Mouse (Mus musculus): ENCODE results near the gene Adgb. TPM values are rescaled to one million over a fixed set of nuclear protein-coding genes. Genes with fewer than 3 reads are reported as not detected.
"Not testable (repeated sequence)": the region's sequence is repeated elsewhere in the genome, so short reads cannot be mapped to it uniquely, and the experiment has no call there.

Adgb gene
- polyA plus RNA-seq (2012; rRNA removed): 1.1 and 2.0 TPM in 2 replicates

GRCm38 (mm10) chr10:10471961-10472610 is at the start of gene Adgb:
Adgb (minus strand) TSS chr10:10472326.
- Histone ChIP-seq H3K4me1 (ENCODE audit: control insufficient read depth, insufficient read depth, low read length) (no peaks in the 10 kb centered on the region), H3K4me3 (replicated peaks; ENCODE audit: extremely low read depth, low read depth, low read length) (no peak within 1 kb of the TSS)
- TF ChIP-seq POLR2A (IDR thresholded peaks at IDR 0.05; ENCODE audit: borderline replicate concordance, extremely low read depth, low read depth, low read length) (no peak), CTCF (IDR thresholded peaks at IDR 0.05; ENCODE audit: insufficient read depth, low read length) (no peak)
- DNase-seq: peak; percentile 43
- 10% methylated on average over 22 of the region's 22 CpGs for WGBS

GRCm38 (mm10) chr10:10480139-10480538 is 8.0 kb upstream of the Adgb start:
- Histone ChIP-seq H3K4me1 (ENCODE audit: control insufficient read depth, insufficient read depth, low read length) (no peaks in the 10 kb centered on the region), H3K4me3 (replicated peaks; ENCODE audit: extremely low read depth, low read depth, low read length) (no peak overlapping the region)
- no peak for TF ChIP-seq POLR2A (IDR thresholded peaks at IDR 0.05; ENCODE audit: borderline replicate concordance, extremely low read depth, low read depth, low read length)
- no peak for TF ChIP-seq CTCF (IDR thresholded peaks at IDR 0.05; ENCODE audit: insufficient read depth, low read length)
- WGBS: 60% methylated on average over 1 of the region's 1 CpGs
- DNase-seq: no peak

DNA sequence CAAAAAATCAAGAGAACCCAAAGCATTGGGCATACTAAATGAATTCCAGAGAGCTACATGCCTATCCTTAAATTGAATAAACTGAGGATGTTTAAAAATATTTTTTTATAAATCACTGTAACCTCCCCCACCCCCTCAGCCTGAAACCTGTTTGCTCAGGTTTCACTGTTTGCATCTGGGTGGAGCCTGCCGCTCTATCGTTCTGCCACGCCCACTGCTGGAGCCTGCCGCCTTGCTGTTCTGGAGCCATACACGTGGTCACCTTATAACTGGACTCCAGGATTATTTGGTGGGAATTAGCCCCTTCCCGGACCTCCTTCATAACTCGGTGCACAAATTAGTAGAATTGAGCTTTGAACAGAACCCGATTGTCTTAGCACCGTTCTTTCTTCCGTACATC is 5.3 kb upstream of the Adgb start:
- WGBS: 53% methylated on average over 10 of the region's 10 CpGs
- not testable (repeated sequence) for H3K4me1 ChIP-seq (ENCODE audit: control insufficient read depth, insufficient read depth, low read length); H3K4me3 ChIP-seq (replicated peaks; ENCODE audit: extremely low read depth, low read depth, low read length); DNase-seq

DNA sequence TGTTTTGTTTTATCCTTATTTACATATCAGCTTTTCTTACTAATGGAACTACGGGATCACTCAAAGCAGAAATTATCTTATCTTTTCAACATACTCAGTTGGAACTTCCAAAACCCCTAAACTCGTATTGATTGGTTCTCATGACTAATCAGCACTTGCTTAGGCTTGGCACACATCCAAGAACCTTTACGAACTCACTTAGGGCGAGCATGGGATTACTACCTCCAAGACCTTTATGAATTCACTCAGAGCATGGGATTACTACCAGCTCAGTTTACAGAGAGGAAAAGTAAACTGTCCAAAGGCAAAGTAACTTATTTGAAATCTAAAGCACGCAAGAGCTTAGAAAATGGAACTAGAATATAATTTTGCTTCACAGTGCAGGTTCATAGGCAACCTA is 4.8 kb upstream of the Adgb start:
- no peak for DNase-seq
- Histone ChIP-seq H3K4me1 (ENCODE audit: control insufficient read depth, insufficient read depth, low read length) (no peaks in the 10 kb centered on the region), H3K4me3 (replicated peaks; ENCODE audit: extremely low read depth, low read depth, low read length) (no peak overlapping the region)
- no peak for TF ChIP-seq CTCF (IDR thresholded peaks at IDR 0.05; ENCODE audit: insufficient read depth, low read length)
- no peak for TF ChIP-seq POLR2A (IDR thresholded peaks at IDR 0.05; ENCODE audit: borderline replicate concordance, extremely low read depth, low read depth, low read length)
- 47% methylated on average over 5 of the region's 5 CpGs for WGBS

- Histone ChIP-seq H3K4me1 (ENCODE audit: control insufficient read depth, insufficient read depth, low read length) (no peaks in the 10 kb centered on the region), H3K4me3 (replicated peaks; ENCODE audit: extremely low read depth, low read depth, low read length) (no peak overlapping the region)
- WGBS: 59% methylated on average over 2 of the region's 2 CpGs
- no peak for TF ChIP-seq CTCF (IDR thresholded peaks at IDR 0.05; ENCODE audit: insufficient read depth, low read length)
- no peak for TF ChIP-seq POLR2A (IDR thresholded peaks at IDR 0.05; ENCODE audit: borderline replicate concordance, extremely low read depth, low read depth, low read length)
- no peak for DNase-seq
These were observed 4.4 kb upstream of the Adgb start for GRCm38 (mm10) chr10:10476549-10476948.

DNA sequence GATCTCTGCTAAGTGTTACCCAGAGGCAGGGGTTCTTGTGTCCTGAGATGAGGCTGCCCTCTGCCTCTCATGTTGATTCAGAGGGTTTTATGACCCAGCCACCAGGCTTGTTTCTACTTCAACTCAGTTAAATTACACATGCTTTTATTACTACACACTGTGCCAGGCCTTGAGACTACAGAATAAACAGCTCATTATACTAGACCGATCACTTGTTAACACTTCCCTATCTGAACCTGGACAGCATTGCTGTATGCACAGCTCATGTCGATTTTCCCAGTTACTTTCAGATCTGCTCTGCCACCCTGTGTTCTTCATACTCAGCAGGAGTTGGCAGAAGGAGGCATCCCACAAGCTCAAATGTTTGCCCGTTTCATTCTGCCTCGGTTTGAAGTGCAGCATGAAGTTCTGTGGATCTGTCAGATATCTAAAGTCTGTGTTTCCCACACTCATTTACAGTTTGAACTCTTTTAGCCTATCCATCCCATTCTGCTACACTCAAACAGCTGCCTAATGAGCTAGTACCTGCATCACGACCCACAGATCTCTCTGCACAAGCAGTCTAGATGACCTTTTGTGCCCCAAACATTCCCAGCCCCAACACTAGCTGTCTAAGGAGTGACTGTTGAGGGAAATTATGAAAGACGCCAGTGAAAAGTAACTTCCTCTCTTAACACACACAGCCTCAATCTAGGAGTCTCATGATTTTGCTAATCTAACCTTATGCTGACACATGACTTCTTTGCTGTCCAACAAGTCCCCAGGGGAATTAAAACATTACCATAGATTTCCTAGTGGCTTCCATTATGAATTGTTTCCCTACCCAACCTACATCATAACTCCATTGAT is 3.2 kb downstream of the Adgb start:
- WGBS: 39% methylated on average over 6 of the region's 6 CpGs
- Histone ChIP-seq H3K4me3 (replicated peaks; ENCODE audit: extremely low read depth, low read depth, low read length) (no peak overlapping the region), H3K4me1 (ENCODE audit: control insufficient read depth, insufficient read depth, low read length) (no peaks in the 10 kb centered on the region)
- no peak for DNase-seq
- TF ChIP-seq CTCF (IDR thresholded peaks at IDR 0.05; ENCODE audit: insufficient read depth, low read length) (no peak), POLR2A (IDR thresholded peaks at IDR 0.05; ENCODE audit: borderline replicate concordance, extremely low read depth, low read depth, low read length) (no peak)

DNA sequence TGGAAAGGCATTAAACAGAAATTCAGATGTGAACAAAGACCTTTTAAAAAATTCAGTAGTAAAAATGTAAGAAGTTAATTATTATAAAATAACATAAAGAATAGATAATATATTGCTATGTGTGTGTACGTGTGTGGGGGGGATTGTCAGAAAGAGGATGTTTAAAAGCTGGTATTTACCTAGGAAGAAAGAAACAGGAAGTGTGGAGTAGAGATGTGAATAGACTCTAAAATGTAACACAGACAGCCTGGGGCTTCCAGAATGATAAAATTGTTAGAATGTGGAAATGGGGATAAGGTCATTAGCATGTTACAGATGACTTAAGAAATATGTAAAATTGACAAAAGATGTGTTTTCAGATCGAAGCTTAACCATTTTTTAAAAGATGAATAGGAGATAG is 12.0 kb downstream of the Adgb start:
- 49% methylated on average over 2 of the region's 2 CpGs for WGBS
- Histone ChIP-seq H3K4me1 (ENCODE audit: control insufficient read depth, insufficient read depth, low read length) (no peaks in the 10 kb centered on the region), H3K4me3 (replicated peaks; ENCODE audit: extremely low read depth, low read depth, low read length) (no peak overlapping the region)
- no peak for DNase-seq
- no peak for TF ChIP-seq CTCF (IDR thresholded peaks at IDR 0.05; ENCODE audit: insufficient read depth, low read length)

GRCm38 (mm10) chr10:10456991-10457390 is 15.1 kb downstream of the Adgb start:
- H3K4me1 ChIP-seq (ENCODE audit: control insufficient read depth, insufficient read depth, low read length): no peaks in the 10 kb centered on the region
- H3K4me3 ChIP-seq (replicated peaks; ENCODE audit: extremely low read depth, low read depth, low read length): no peak overlapping the region
- no peak for DNase-seq
- TF ChIP-seq CTCF (IDR thresholded peaks at IDR 0.05; ENCODE audit: insufficient read depth, low read length) (no peak), POLR2A (IDR thresholded peaks at IDR 0.05; ENCODE audit: borderline replicate concordance, extremely low read depth, low read depth, low read length) (no peak)
- WGBS: 61% methylated on average over 5 of the region's 5 CpGs

DNA sequence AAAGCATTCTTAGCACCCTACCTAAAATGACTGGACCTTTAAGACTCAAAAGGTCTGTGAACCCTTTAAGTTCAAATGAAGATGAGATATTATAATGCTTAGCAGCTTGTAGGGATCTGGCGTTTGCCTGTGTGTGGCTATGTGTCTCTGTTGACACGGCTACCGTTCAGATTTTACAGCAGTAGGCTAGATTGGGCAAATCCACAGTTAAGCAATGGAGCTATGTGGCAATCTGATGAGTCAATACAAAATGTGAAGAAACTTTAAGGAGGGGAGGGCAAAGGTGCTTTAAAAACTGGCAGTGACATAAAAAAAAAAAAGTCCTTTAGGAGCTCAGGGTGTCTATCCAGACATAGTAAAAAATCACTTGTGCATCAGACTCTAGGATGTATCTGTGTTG is 23.1 kb downstream of the Adgb start:
- Histone ChIP-seq H3K4me1 (ENCODE audit: control insufficient read depth, insufficient read depth, low read length) (no peaks in the 10 kb centered on the region), H3K4me3 (replicated peaks; ENCODE audit: extremely low read depth, low read depth, low read length) (no peak overlapping the region)
- no peak for DNase-seq
- TF ChIP-seq POLR2A (IDR thresholded peaks at IDR 0.05; ENCODE audit: borderline replicate concordance, extremely low read depth, low read depth, low read length): no peak
- WGBS: 65% methylated on average over 3 of the region's 3 CpGs

GRCm38 (mm10) chr10:10444841-10445466 is 27.2 kb downstream of the Adgb start:
- TF ChIP-seq CTCF (IDR thresholded peaks at IDR 0.05; ENCODE audit: insufficient read depth, low read length) (no peak), POLR2A (IDR thresholded peaks at IDR 0.05; ENCODE audit: borderline replicate concordance, extremely low read depth, low read depth, low read length) (no peak)
- no peak overlapping the region for H3K4me3 ChIP-seq (replicated peaks; ENCODE audit: extremely low read depth, low read depth, low read length)
- DNase-seq: no peak
- no peaks in the 10 kb centered on the region for H3K4me1 ChIP-seq (ENCODE audit: control insufficient read depth, insufficient read depth, low read length)
- 65% methylated on average over 3 of the region's 3 CpGs for WGBS
